Mouse (Mus musculus) forebrain, postnatal 0 days (tissue): ENCODE measurements at regions not wholly inside any gene's neighbourhood (a gene's known extent, or its start where the extent isn't known, plus 50 kb on each side); places are given as distances from the start of the nearest gene placed in this dataset.

Source experiments
- ATAC-seq: fragments of 200-750 bp; cut with Nextera tagmentation; 2 replicates; pipeline ENCODE4 v1.8.0; 2017; ENCODE audit warnings: mild to moderate bottlenecking, moderate library complexity
- DNase-seq: peaks from one replicate; pipeline ENCODE4 v3.0.0-alpha.2; 2015
- H3K27ac ChIP-seq: fragments of 300-500 bp; sonication (generic); 2 replicates; pipeline ENCODE4 v1.5.1; 2014; ENCODE audit warnings: low read depth, mild to moderate bottlenecking, antibody characterized with exemption, low read length, moderate library complexity, mixed read lengths
- H3K27me3 ChIP-seq: fragments of 300-500 bp; sonication (generic); 2 replicates; pipeline ENCODE4 v1.6.1; 2014; ENCODE audit warnings: mild to moderate bottlenecking, low read length, mixed read lengths; ENCODE audit not compliant: insufficient read depth
- H3K36me3 ChIP-seq: fragments of 300-500 bp; sonication (generic); 2 replicates; pipeline ENCODE4 v1.6.1; 2014; ENCODE audit warnings: mild to moderate bottlenecking, moderate library complexity; ENCODE audit not compliant: insufficient read depth
- H3K4me1 ChIP-seq: fragments of 300-500 bp; sonication (generic); 2 replicates; pipeline ENCODE4 v1.6.1; 2014; ENCODE audit warnings: antibody characterized with exemption; ENCODE audit not compliant: insufficient read depth
- H3K4me2 ChIP-seq: fragments of 300-500 bp; sonication (generic); 2 replicates; pipeline ENCODE4 v1.6.1; 2014; ENCODE audit warnings: low read depth, mild to moderate bottlenecking, moderate library complexity
- H3K4me3 ChIP-seq: fragments of 300-500 bp; sonication (generic); 2 replicates; pipeline ENCODE4 v1.5.1; 2014; ENCODE audit warnings: low read depth, low read length, mixed read lengths
- H3K9ac ChIP-seq: fragments of 300-500 bp; sonication (generic); 2 replicates; pipeline ENCODE4 v1.6.1; 2014; ENCODE audit warnings: mild to moderate bottlenecking
- H3K9me3 ChIP-seq: fragments of 300-500 bp; sonication (generic); 2 replicates; pipeline ENCODE4 v1.6.1; 2016; ENCODE audit warnings: low read length
- CTCF ChIP-seq: sonication (generic); IDR thresholded peaks from 2 replicates; pipeline ENCODE4 v1.5.1; 2016; ENCODE audit warnings: antibody characterized with exemption, control low read depth, low read depth
- WGBS: fragments of 180-500 bp; shearing (Covaris S2); extraction: QIAGEN DNeasy Blood & Tissue Kit; methylation state at CpG from one replicate; pipeline ENCODE4 v1.1.7; 2014; 5-methylcytosine and 5-hydroxymethylcytosine counted together

- Histone ChIP-seq H3K4me1 (no peaks in the 10 kb centered on the region), H3K27me3 (no peaks in the 10 kb centered on the region), H3K4me2 (no peak overlapping the region), H3K9ac (no peak overlapping the region), H3K9me3 (no peaks in the 10 kb centered on the region), H3K36me3 (no peaks in the 10 kb centered on the region), H3K4me3 (no peak overlapping the region), H3K27ac (no peak overlapping the region)
- no peak for ATAC-seq
- TF ChIP-seq CTCF = no peak
- WGBS = 83% methylated on average over 2 of the region's 2 CpGs
- no peak for DNase-seq
Measured at GRCm38 (mm10) chrX:140164859-140165258, 102.2 kb downstream of the Pih1h3b start.

DNA sequence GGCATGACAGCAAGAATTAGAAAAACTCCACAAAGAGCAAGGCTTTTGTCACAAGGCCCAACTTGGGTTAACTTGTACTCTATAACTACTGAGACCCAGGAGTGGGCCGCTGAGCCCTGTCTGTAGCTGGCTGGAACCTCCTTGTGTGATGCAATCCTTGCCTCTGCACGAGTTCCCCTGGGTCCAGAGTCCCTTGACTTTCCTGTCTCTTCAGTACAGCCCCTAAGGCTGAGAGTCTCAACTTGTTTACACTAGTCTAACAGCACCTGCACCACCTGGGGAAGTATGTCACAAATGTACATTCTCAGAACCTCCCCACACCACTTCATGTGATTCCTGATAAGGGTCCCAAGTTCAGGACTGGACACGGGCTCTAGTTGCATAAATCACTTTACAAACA lies 103.3 kb downstream of the Pih1h3b start:
- no peak overlapping the region for H3K4me3 ChIP-seq
- H3K27me3 ChIP-seq = no peaks in the 10 kb centered on the region
- DNase-seq (no peak), ATAC-seq (no peak)
- WGBS = 83% methylated on average over 3 of the region's 3 CpGs
- no peak for TF ChIP-seq CTCF
- no peaks in the 10 kb centered on the region for H3K36me3 ChIP-seq
- no peak overlapping the region for H3K9ac ChIP-seq
- no peak overlapping the region for H3K4me2 ChIP-seq
- H3K27ac ChIP-seq = no peak overlapping the region
- H3K9me3 ChIP-seq = no peaks in the 10 kb centered on the region
- no peaks in the 10 kb centered on the region for H3K4me1 ChIP-seq

GRCm38 (mm10) chrX:140179850-140180249 lies 117.2 kb downstream of the Pih1h3b start:
- H3K27me3 ChIP-seq = no peaks in the 10 kb centered on the region
- H3K27ac ChIP-seq = no peak overlapping the region
- TF ChIP-seq CTCF = no peak
- H3K4me2 ChIP-seq = no peak overlapping the region
- no peak overlapping the region for H3K9ac ChIP-seq
- ATAC-seq = no peak
- no peak overlapping the region for H3K4me3 ChIP-seq
- no peaks in the 10 kb centered on the region for H3K9me3 ChIP-seq
- no peaks in the 10 kb centered on the region for H3K36me3 ChIP-seq
- peak; percentile 24 for DNase-seq
- H3K4me1 ChIP-seq = no peaks in the 10 kb centered on the region
- WGBS = 70% methylated on average over 4 of the region's 4 CpGs

- Histone ChIP-seq H3K27ac (no peak overlapping the region), H3K9ac (no peak overlapping the region), H3K4me3 (no peak overlapping the region), H3K36me3 (no peaks in the 10 kb centered on the region), H3K27me3 (no peaks in the 10 kb centered on the region), H3K9me3 (no peaks in the 10 kb centered on the region), H3K4me1 (no peaks in the 10 kb centered on the region), H3K4me2 (no peak overlapping the region)
- TF ChIP-seq CTCF = peak; percentile 24
- 90% methylated on average over 3 of the region's 3 CpGs for WGBS
- ATAC-seq (no peak), DNase-seq (no peak)
Measured at GRCm38 (mm10) chrX:140183003-140183402, 120.3 kb downstream of the Pih1h3b start.

- Histone ChIP-seq H3K36me3 (no peaks in the 10 kb centered on the region), H3K4me3 (no peak overlapping the region), H3K27me3 (no peaks in the 10 kb centered on the region), H3K9me3 (no peaks in the 10 kb centered on the region), H3K27ac (no peak overlapping the region), H3K9ac (no peak overlapping the region), H3K4me1 (no peaks in the 10 kb centered on the region), H3K4me2 (no peak overlapping the region)
- ATAC-seq (peak; percentile 59; the same call in 1 of the 2 replicates), DNase-seq (no peak)
- no peak for TF ChIP-seq CTCF
- 62% methylated on average over 3 of the region's 3 CpGs for WGBS
Measured at GRCm38 (mm10) chrX:140203676-140204075, 138.4 kb upstream of the Frmpd3 start.

DNA sequence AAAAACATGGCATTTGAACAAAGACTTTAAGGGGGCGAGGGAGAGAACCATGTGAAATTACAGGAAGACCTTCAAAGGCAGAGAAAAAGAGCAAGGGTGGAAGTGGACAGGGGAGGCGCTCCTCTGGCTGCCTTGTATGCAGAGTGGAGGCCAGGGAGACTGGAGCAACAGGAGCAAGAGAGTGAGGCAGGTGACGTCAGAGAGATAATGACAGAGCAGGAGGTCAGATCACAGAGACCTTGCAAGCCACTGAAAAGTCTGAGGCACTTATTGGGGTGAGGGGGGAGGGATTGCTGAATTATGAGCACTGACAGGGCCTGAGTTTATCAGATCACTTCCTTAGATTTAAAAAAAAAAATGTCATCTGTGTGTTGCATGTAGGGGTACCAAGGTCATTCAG lies 133.3 kb upstream of the Frmpd3 start:
- ATAC-seq (no peak), DNase-seq (no peak)
- no peak for TF ChIP-seq CTCF
- Histone ChIP-seq H3K36me3 (no peaks in the 10 kb centered on the region), H3K4me1 (no peaks in the 10 kb centered on the region), H3K4me2 (no peak overlapping the region), H3K27ac (no peak overlapping the region), H3K9me3 (no peaks in the 10 kb centered on the region), H3K27me3 (no peaks in the 10 kb centered on the region), H3K9ac (no peak overlapping the region), H3K4me3 (no peak overlapping the region)
- 53% methylated on average over 3 of the region's 3 CpGs for WGBS

DNA sequence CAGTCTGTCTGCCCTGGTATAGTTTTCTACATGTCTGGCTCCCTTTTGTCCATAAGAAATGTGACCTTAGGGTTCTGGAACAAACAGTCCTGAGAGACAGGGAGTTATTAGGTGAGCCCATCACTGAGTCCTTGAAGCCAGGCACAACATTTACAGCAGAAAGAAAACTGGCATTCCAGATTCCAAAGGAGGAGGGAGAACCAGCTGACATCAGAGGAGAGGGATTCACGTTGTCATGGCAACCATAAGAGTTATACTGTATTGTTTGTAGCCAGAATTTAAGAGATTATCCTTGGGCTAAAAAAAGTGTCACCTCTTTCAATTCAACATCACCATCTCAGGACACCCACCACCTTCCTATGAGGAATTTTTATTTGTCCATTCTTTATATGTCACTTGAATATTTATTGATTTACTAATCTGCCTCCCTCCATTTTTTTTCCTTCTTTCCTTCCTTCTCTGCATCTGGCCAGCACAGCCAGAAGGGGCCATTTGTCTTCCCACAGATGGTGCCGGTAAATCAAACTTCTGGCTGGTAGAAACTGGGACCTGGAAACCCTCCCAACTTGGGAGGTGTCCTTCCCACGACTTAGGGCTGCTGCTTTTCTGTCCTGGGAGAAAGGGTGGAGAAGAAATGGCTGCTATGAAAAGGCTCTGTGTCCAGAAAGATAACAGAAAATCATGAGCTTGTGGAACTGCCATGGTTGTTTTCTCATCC lies 129.3 kb upstream of the Frmpd3 start:
- WGBS = 48% methylated on average over 3 of the region's 3 CpGs

More for the DNA sequence above, 129.3 kb upstream of the Frmpd3 start:
- H3K4me1 ChIP-seq = 0 out of 2 replicates have a peak, but pooled peaks cover 4% of the 10 kb centered on the region
- ATAC-seq (peak; percentile 73), DNase-seq (peak; percentile 20)
- no peaks in the 10 kb centered on the region for H3K9me3 ChIP-seq
- H3K4me3 ChIP-seq = no peak overlapping the region
- H3K9ac ChIP-seq = no peak overlapping the region
- no peaks in the 10 kb centered on the region for H3K27me3 ChIP-seq
- H3K36me3 ChIP-seq = no peaks in the 10 kb centered on the region
- no peak overlapping the region for H3K4me2 ChIP-seq
- TF ChIP-seq CTCF = no peak
- no peak overlapping the region for H3K27ac ChIP-seq
